In genomic region chr17:35882924-35883323, GRCm38 (mm10) we compare ENCODE assay signal across 18 mouse cellular contexts.
"Had no signal": no experiment of that assay in that cellular context is flagged by ENCODE, and none has a peak within 500 bp of the region (broad histone marks: within the 10 kb centered on the region; RNA-seq: fewer than 3 reads in every experiment).

No protein-coding gene starts in this region.

- H3K9ac ChIP-seq: lung, embryonic 14.5 days; midbrain, embryonic 13.5 days; neural tube, embryonic 13.5 days; neural tube, embryonic 15.5 days had no signal

- H3K4me2 ChIP-seq: lung, embryonic 14.5 days; midbrain, embryonic 11.5 days; midbrain, embryonic 13.5 days; neural tube, embryonic 13.5 days; neural tube, embryonic 15.5 days had no signal

- H3K27me3 ChIP-seq: midbrain, embryonic 13.5 days; neural tube, embryonic 13.5 days; neural tube, embryonic 15.5 days had no signal

- H3K9me3 ChIP-seq: midbrain, embryonic 13.5 days; neural tube, embryonic 13.5 days; neural tube, embryonic 15.5 days had no signal

- ATAC-seq: midbrain, embryonic 13.5 days; midbrain, embryonic 16.5 days had no signal

- H3K27ac ChIP-seq: midbrain, embryonic 13.5 days; neural tube, embryonic 13.5 days; neural tube, embryonic 15.5 days had no signal

- H3K4me3 ChIP-seq: midbrain, embryonic 13.5 days; myocyte; neural tube, embryonic 13.5 days; neural tube, embryonic 15.5 days had no signal

- DNase-seq: lung, adult 18-20 months; lung, embryonic 14.5 days; lung, postnatal 10 days; lung, postnatal 4 days; retina, postnatal 1 day; right cerebral cortex, adult 18-20 months; right cerebral cortex, postnatal 25 days; right cerebral cortex, postnatal 4 days; spleen, adult 18-20 months; thymus, adult 18-20 months; thymus, postnatal 14 days; thymus, postnatal 36 days had no signal
